Mouse (Mus musculus) CH12.LX (cell line): ENCODE measurements around the gene Lama4. TPM values are rescaled to one million over a fixed set of nuclear protein-coding genes. Genes with fewer than 3 reads are reported as not detected.

Source experiments
- DNase-seq: peaks from one replicate; pipeline ENCODE4 v3.0.0-alpha.2; 2013; ENCODE audit errors: extremely low read depth
- H3K27ac ChIP-seq: 2 replicates; pipeline ENCODE4 v1.5.1; 2012; ENCODE audit warnings: low read depth, mild to moderate bottlenecking, control low read depth, moderate library complexity; ENCODE audit not compliant: insufficient read depth
- H3K27me3 ChIP-seq: replicated peaks from 2 replicates; pipeline ENCODE3; 2012; ENCODE audit warnings: inconsistent platforms
- H3K36me3 ChIP-seq, 2 experiments: replicated peaks in 1 of 2; 2 replicates each; pipeline versions ENCODE3 to v1.6.1; 2012; ENCODE audit warnings: inconsistent platforms in 1 of 2, low read length in 1 of 2, mild to moderate bottlenecking in 1 of 2, mixed read lengths in 1 of 2, moderate library complexity in 1 of 2; ENCODE audit not compliant: control insufficient read depth in 1 of 2, insufficient read depth in 1 of 2
- H3K4me1 ChIP-seq, 2 experiments: 2 replicates each; pipeline ENCODE4 v1.6.1; 2012; ENCODE audit warnings: inconsistent platforms in 1 of 2, moderate library complexity in 1 of 2; ENCODE audit not compliant: insufficient read depth in 2 of 2, control insufficient read depth in 1 of 2
- H3K4me2 ChIP-seq: 2 replicates; pipeline ENCODE4 v1.6.1; 2012; ENCODE audit warnings: low read depth, mild to moderate bottlenecking, control low read depth; ENCODE audit not compliant: poor library complexity, insufficient read depth, severe bottlenecking
- H3K4me3 ChIP-seq, 3 experiments: fragments of 150-350 bp in 1 of 3; sonication (generic) in 1 of 3; replicated peaks in 1 of 3; 2 replicates each; pipeline versions ENCODE3 to v1.5.1; 2011 to 2012; ENCODE audit warnings: low read depth in 2 of 3, low read length in 2 of 3, mild to moderate bottlenecking in 2 of 3, moderate library complexity in 2 of 3, control low read depth in 1 of 3, improper control_type of control experiment in 1 of 3, inconsistent platforms in 1 of 3, mixed read lengths in 1 of 3; ENCODE audit not compliant: poor library complexity in 1 of 3
- H3K79me2 ChIP-seq: replicated peaks from 2 replicates; pipeline ENCODE4 v1.6.1; 2012; ENCODE audit warnings: mild to moderate bottlenecking, moderate library complexity; ENCODE audit not compliant: control insufficient read depth, poor library complexity, insufficient read depth, severe bottlenecking; ENCODE audit errors: extremely low read depth
- H3K9ac ChIP-seq: 2 replicates; pipeline ENCODE4 v1.6.1; 2012; ENCODE audit warnings: low read depth, mild to moderate bottlenecking, control low read depth, moderate library complexity; ENCODE audit not compliant: insufficient read depth
- H3K9me3 ChIP-seq: replicated peaks from 2 replicates; pipeline ENCODE3; 2012; ENCODE audit warnings: low read length, inconsistent platforms, mixed read lengths
- BHLHE40 ChIP-seq: IDR thresholded peaks from 2 replicates; pipeline ENCODE4 v1.6.1; 2011; ENCODE audit warnings: mild to moderate bottlenecking, low read depth, low read length, improper control_type of control experiment
- CHD1 ChIP-seq: IDR thresholded peaks from 2 replicates; pipeline ENCODE4 v1.6.1; 2012; ENCODE audit warnings: low read depth, low read length, improper control_type of control experiment, inconsistent platforms
- EP300 ChIP-seq: IDR thresholded peaks from 2 replicates; pipeline ENCODE4 v1.6.1; 2011; ENCODE audit warnings: low read length, improper control_type of control experiment
- GABPA ChIP-seq: IDR thresholded peaks from 2 replicates; pipeline ENCODE4 v1.6.1; 2012; ENCODE audit warnings: low read depth, low read length, improper control_type of control experiment, inconsistent platforms; ENCODE audit not compliant: insufficient replicate concordance
- HCFC1 ChIP-seq: IDR thresholded peaks from 2 replicates; pipeline ENCODE4 v1.6.1; 2012; ENCODE audit warnings: low read depth, mild to moderate bottlenecking, inconsistent platforms, low read length, improper control_type of control experiment
- JUND ChIP-seq: conservative IDR thresholded peaks from 2 replicates; pipeline ENCODE4 v1.6.1; 2011; ENCODE audit warnings: low read depth, low read length, improper control_type of control experiment
- KAT2A ChIP-seq: IDR thresholded peaks from 2 replicates; pipeline ENCODE4 v1.6.1; 2012; ENCODE audit warnings: low read length, improper control_type of control experiment, inconsistent platforms; ENCODE audit not compliant: insufficient replicate concordance
- MAX ChIP-seq: IDR thresholded peaks from 2 replicates; pipeline ENCODE4 v1.6.1; 2011; ENCODE audit warnings: low read length, improper control_type of control experiment
- MEF2A ChIP-seq: IDR thresholded peaks from 2 replicates; pipeline ENCODE4 v1.6.1; 2014; ENCODE audit warnings: low read depth, mild to moderate bottlenecking, inconsistent platforms, low read length, improper control_type of control experiment, borderline replicate concordance
- POLR2A ChIP-seq: IDR thresholded peaks from 2 replicates; pipeline ENCODE4 v1.6.1; 2011; ENCODE audit warnings: low read depth, mild to moderate bottlenecking, improper control_type of control experiment, low read length
- POLR2AphosphoS2 ChIP-seq: IDR thresholded peaks from 2 replicates; pipeline ENCODE4 v1.6.1; 2011; ENCODE audit warnings: low read depth, low read length, improper control_type of control experiment
- RAD21 ChIP-seq: IDR thresholded peaks from 2 replicates; pipeline ENCODE4 v1.6.1; 2011; ENCODE audit warnings: low read depth, mild to moderate bottlenecking, low read length, improper control_type of control experiment, moderate library complexity
- RCOR1 ChIP-seq: conservative IDR thresholded peaks from 2 replicates; pipeline ENCODE4 v1.6.1; 2012; ENCODE audit warnings: low read depth, mild to moderate bottlenecking, inconsistent platforms, low read length, improper control_type of control experiment
- SIN3A ChIP-seq: IDR thresholded peaks from 2 replicates; pipeline ENCODE4 v1.6.1; 2012; ENCODE audit warnings: low read length, improper control_type of control experiment, inconsistent platforms
- SMC3 ChIP-seq: IDR thresholded peaks from 2 replicates; pipeline ENCODE4 v1.6.1; 2011; ENCODE audit warnings: low read depth, low read length, improper control_type of control experiment
- TBP ChIP-seq: conservative IDR thresholded peaks from 2 replicates; pipeline ENCODE4 v1.6.1; 2011; ENCODE audit warnings: low read depth, low read length, improper control_type of control experiment
- UBTF ChIP-seq: IDR thresholded peaks from 2 replicates; pipeline ENCODE4 v1.6.1; 2012; ENCODE audit warnings: low read depth, mild to moderate bottlenecking, inconsistent platforms, low read length, improper control_type of control experiment, moderate library complexity
- USF1 ChIP-seq: IDR thresholded peaks from 2 replicates; pipeline ENCODE4 v1.6.1; 2014; ENCODE audit warnings: low read depth, mild to moderate bottlenecking, inconsistent platforms, low read length, improper control_type of control experiment
- USF2 ChIP-seq: conservative IDR thresholded peaks from 2 replicates; pipeline ENCODE4 v1.6.1; 2011; ENCODE audit warnings: low read depth, low read length, improper control_type of control experiment
- ZC3H11A ChIP-seq: IDR thresholded peaks from 2 replicates; pipeline ENCODE4 v1.6.1; 2012; ENCODE audit warnings: low read depth, mild to moderate bottlenecking, inconsistent platforms, low read length, improper control_type of control experiment
- ZMIZ1 ChIP-seq: IDR thresholded peaks from 2 replicates; pipeline ENCODE4 v1.6.1; 2012; ENCODE audit warnings: low read depth, mild to moderate bottlenecking, inconsistent platforms, low read length, improper control_type of control experiment
- dilution Hi-C: fragments of 300-500 bp; cut with MboI; formaldehyde crosslinking; loops from 2 replicates; pipeline ENCODE4 v1.14.3; 2020; ENCODE audit warnings: low sequenced_read_pairs; ENCODE audit not compliant: extremely low pct_unique_long_range_greater_than_20kb, extremely low pct_ligation_motif_present
- in situ Hi-C: fragments of 300-500 bp; cut with MboI; formaldehyde crosslinking; loops from 3 replicates; pipeline ENCODE4 v1.14.3; 2019; ENCODE audit warnings: low sequenced_read_pairs, low pct_ligation_motif_present, low pct_unique_long_range_greater_than_20kb, mixed read lengths
- polyA plus RNA-seq: library from polyadenylated mRNA; unstranded; fragments of >175 nt; gene quantifications from 2 replicates; pipeline ENCODE4 v1.2.1, GENCODE M21; 2012; ENCODE audit warnings: low read depth; ENCODE audit not compliant: insufficient read length
- total RNA-seq, 2 experiments: library from RNA; depleted of rRNA; stranded (reverse); fragments of 300-350 nt in 1 of 2; fragments of >200 nt in 1 of 2; gene quantifications; 2 replicates each; pipeline ENCODE4 v1.2.3; 2012 to 2014

The Lama4 gene
- total and polyA plus RNA-seq, 3 experiments, result 0.08 to 0.50 (median 0.19) TPM

GRCm38 (mm10) chr10:39106935-39107334, 141.6 kb downstream of the Lama4 start:
- Histone ChIP-seq H3K4me3 (no peak overlapping the region), H3K4me2 (no peak overlapping the region), H3K79me2 (no peaks in the 10 kb centered on the region), H3K9me3 (no peaks in the 10 kb centered on the region), H3K4me1 (peaks cover 0 to 18% of the 10 kb centered on the region in 2 experiments; a peak in 2 of 4 replicates), H3K9ac (no peak overlapping the region), H3K36me3 (no peaks in the 10 kb centered on the region), H3K27me3 (no peaks in the 10 kb centered on the region), H3K27ac (no peak overlapping the region)
- dilution Hi-C loops (no loop called here), in situ Hi-C loops (no loop called here)
- DNase-seq, result no peak
- TF ChIP-seq CHD1, result no peak
- no peak for TF ChIP-seq EP300
- no peak for TF ChIP-seq USF1
- no peak for TF ChIP-seq ZMIZ1
- TF ChIP-seq RCOR1, result no peak
- no peak for TF ChIP-seq JUND
- no peak for TF ChIP-seq SMC3
- TF ChIP-seq KAT2A, result no peak
- no peak for TF ChIP-seq POLR2A
- TF ChIP-seq MEF2A, result no peak
- TF ChIP-seq RAD21, result no peak
- TF ChIP-seq USF2, result no peak
- TF ChIP-seq HCFC1, result no peak
- no peak for TF ChIP-seq ZC3H11A
- TF ChIP-seq MAX, result no peak

DNA sequence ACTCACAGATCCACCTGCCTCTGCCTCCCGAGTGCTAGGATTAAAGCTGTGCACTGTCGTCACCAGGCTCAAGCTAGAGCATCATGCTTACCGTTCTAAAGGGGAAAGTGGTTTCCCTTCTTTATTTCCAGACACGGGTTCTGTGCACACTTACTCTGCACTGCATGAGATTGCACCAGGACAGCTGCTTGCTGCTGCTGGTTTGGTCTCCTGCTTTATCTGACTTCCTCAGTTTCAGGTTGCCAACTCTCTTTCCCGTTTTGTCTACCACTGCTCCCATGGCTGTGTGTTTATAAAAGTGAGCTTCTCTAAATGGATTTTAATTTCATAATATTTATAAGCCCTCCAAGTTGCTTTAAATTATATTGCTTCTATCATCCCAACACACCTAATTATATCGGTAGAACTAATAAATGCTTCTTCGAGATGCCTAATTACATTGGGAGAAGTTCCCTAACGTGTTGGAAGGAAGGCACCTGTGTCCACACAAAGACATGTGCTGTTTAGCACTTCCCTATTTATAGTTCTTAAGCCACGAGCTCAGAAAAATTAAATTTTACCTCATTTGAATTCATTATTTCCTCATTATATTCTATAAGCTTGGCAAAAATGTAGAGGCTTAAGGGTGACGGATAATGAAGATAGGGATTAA, 143.6 kb downstream of the Lama4 start:
- H3K27ac ChIP-seq, result no peak overlapping the region
- no peaks in the 10 kb centered on the region for H3K27me3 ChIP-seq
- H3K4me2 ChIP-seq, result no peak overlapping the region
- no peak for TF ChIP-seq TBP
- no peak for TF ChIP-seq RAD21
- TF ChIP-seq SIN3A, result no peak
- TF ChIP-seq BHLHE40, result no peak
- no peak for TF ChIP-seq UBTF
- TF ChIP-seq HCFC1, result no peak
- TF ChIP-seq POLR2AphosphoS2, result no peak
- TF ChIP-seq MAX, result no peak
- no peak for TF ChIP-seq RCOR1
- TF ChIP-seq ZC3H11A, result no peak
- TF ChIP-seq GABPA, result no peak
- TF ChIP-seq JUND, result no peak
- in situ Hi-C loops (no loop called here), dilution Hi-C loops (no loop called here)
- H3K79me2 ChIP-seq, result no peaks in the 10 kb centered on the region
- H3K9ac ChIP-seq, result no peak overlapping the region
- H3K9me3 ChIP-seq, result no peaks in the 10 kb centered on the region
- peaks cover 0 to 18% of the 10 kb centered on the region in 2 experiments; a peak in 2 of 4 replicates for H3K4me1 ChIP-seq
- no peak for DNase-seq
- H3K4me3 ChIP-seq, result no peak overlapping the region
- H3K36me3 ChIP-seq, result no peaks in the 10 kb centered on the region
